Mouse (Mus musculus) cerebellum, postnatal 4 days (tissue): ENCODE data around the gene Atrn.
"Not testable (repeated sequence)": the region's sequence is repeated elsewhere in the genome, so short reads cannot be mapped to it uniquely, and the experiment has no call there.

Experiments
- DNase-seq, 2 experiments: peaks; one replicate each; pipeline ENCODE4 v3.0.0; 2022; ENCODE audit warnings: low spot score in 2 of 2, mixed read lengths in 1 of 2

Atrn gene

GRCm38 (mm10) chr2:130961851-130962250 is 55.6 kb downstream of the Atrn start:
- no peak for DNase-seq

- DNase-seq: no peak
Observed at GRCm38 (mm10) chr2:130965042-130965441, 58.7 kb downstream of the Atrn start.

- no peak for DNase-seq
Observed at GRCm38 (mm10) chr2:130971030-130971429, 64.7 kb downstream of the Atrn start.

- no peak for DNase-seq
Observed at GRCm38 (mm10) chr2:130972386-130972785, 66.1 kb downstream of the Atrn start.

- DNase-seq: no peak
Observed at GRCm38 (mm10) chr2:130974928-130975327, 68.6 kb downstream of the Atrn start.

- DNase-seq: no peak
Observed at GRCm38 (mm10) chr2:130977589-130977988, 71.3 kb downstream of the Atrn start.

GRCm38 (mm10) chr2:130978058-130978847 is 72.0 kb downstream of the Atrn start:
- DNase-seq: no peak

GRCm38 (mm10) chr2:130979138-130979537 is 72.8 kb downstream of the Atrn start:
- DNase-seq: no peak

GRCm38 (mm10) chr2:130992818-130993217 is 86.5 kb downstream of the Atrn start:
- no peak for DNase-seq

- DNase-seq: no peak
Observed at GRCm38 (mm10) chr2:131009123-131009522, 102.8 kb downstream of the Atrn start.

GRCm38 (mm10) chr2:131010566-131010965 is 104.3 kb downstream of the Atrn start:
- DNase-seq: no peak

- no peak for DNase-seq
Observed at GRCm38 (mm10) chr2:131025230-131025629, 118.9 kb downstream of the Atrn start.

GRCm38 (mm10) chr2:131026941-131027340 is 120.6 kb downstream of the Atrn start:
- no peak for DNase-seq

- no peak for DNase-seq
Observed at GRCm38 (mm10) chr2:131029065-131029935, 123.0 kb downstream of the Atrn start.

GRCm38 (mm10) chr2:131030561-131030960 is 124.3 kb downstream of the Atrn start:
- DNase-seq: no peak

GRCm38 (mm10) chr2:131030998-131031397 is 124.7 kb downstream of the Atrn start:
- DNase-seq: no peak

- DNase-seq: not testable (repeated sequence)
Observed at GRCm38 (mm10) chr2:131031406-131031805, 125.1 kb downstream of the Atrn start.

- no peak for DNase-seq
Observed at GRCm38 (mm10) chr2:131036343-131036742, 130.0 kb downstream of the Atrn start.

GRCm38 (mm10) chr2:131036757-131037156 is 130.5 kb downstream of the Atrn start:
- no peak for DNase-seq

- DNase-seq: no peak
Observed at GRCm38 (mm10) chr2:131037226-131037990, 131.1 kb downstream of the Atrn start.

- no peak for DNase-seq
Observed at GRCm38 (mm10) chr2:131038197-131038596, 131.9 kb downstream of the Atrn start.

GRCm38 (mm10) chr2:131038675-131039074 is 132.4 kb downstream of the Atrn start:
- no peak for DNase-seq
